Mouse (Mus musculus): ENCODE measurements at regions not wholly inside any gene's neighbourhood (a gene's known extent, or its start where the extent isn't known, plus 50 kb on each side); places are given as distances from the start of the nearest gene placed in this dataset.

DNA sequence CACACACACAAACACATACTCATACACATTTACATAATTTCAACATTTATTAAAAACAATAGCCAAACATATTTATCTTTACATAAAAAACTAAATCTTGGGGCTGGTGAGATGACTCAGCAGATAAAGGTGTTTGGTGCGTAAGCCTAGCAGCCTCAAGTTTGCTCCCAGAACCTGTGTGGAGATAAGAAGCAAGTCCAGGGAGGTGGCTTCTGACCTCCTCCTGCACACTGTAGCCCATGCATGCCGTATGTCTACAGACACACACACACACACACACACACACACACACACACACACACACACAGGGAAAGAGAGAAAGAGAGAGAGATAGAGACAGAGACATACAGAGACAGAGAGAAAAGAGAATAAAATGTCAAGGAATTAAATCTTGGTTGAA is 401.1 kb downstream of the Klf5 start:
- H3K27ac ChIP-seq (replicated peaks in 1 of 2; ENCODE audit: control insufficient read depth in 1 of 2, insufficient read depth in 1 of 2, low read depth in 2 of 2, low read length in 2 of 2) = no peak overlapping the region
- 56% methylated on average over 2 of the region's 2 CpGs for WGBS
- no peak overlapping the region for H3K9ac ChIP-seq (ENCODE audit: low read length)
- no peak overlapping the region for H3K4me2 ChIP-seq (ENCODE audit: low read length)
- H3K27me3 ChIP-seq (ENCODE audit: control insufficient read depth, insufficient read depth, low read length) = no peaks in the 10 kb centered on the region
- H3K4me3 ChIP-seq (ENCODE audit: control insufficient read depth in 1 of 2, insufficient read depth in 1 of 2, low read depth in 1 of 2, low read length in 2 of 2) = no peak overlapping the region
- ATAC-seq (ENCODE audit: insufficient number of reproducible peaks, insufficient read depth, low FRiP score, low read depth) = no peak
- H3K36me3 ChIP-seq (ENCODE audit: control insufficient read depth, insufficient read depth, low read length) = no peaks in the 10 kb centered on the region
- no peaks in the 10 kb centered on the region for H3K4me1 ChIP-seq (ENCODE audit: control insufficient read depth in 2 of 2, insufficient read depth in 2 of 2, low read length in 2 of 2)
- no peaks in the 10 kb centered on the region for H3K9me3 ChIP-seq (ENCODE audit: control insufficient read depth, low read length)

DNA sequence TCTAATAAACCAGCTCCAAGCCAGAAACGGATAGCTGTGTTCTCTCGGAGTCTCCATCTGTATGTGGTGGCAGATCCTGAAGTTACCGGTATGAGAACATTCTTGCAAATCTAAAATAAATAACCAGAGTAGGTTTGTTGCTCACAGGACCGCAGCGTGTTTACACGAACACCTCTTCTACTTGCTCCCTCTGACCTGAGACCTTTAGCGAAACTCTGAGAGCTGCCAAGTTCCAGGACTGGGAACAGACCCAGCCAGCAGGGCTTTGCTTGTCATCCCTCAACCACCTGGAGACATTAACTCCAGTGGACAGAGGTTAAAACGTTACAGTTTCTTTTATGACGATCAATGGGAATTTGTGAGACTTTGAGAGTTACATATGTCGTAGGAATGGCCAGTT is 407.5 kb downstream of the Klf5 start:
- H3K27ac ChIP-seq (replicated peaks in 1 of 2; ENCODE audit: control insufficient read depth in 1 of 2, insufficient read depth in 1 of 2, low read depth in 2 of 2, low read length in 2 of 2) = no peak overlapping the region
- WGBS = 86% methylated on average over 10 of the region's 10 CpGs
- H3K27me3 ChIP-seq (ENCODE audit: control insufficient read depth, insufficient read depth, low read length) = no peaks in the 10 kb centered on the region

DNA sequence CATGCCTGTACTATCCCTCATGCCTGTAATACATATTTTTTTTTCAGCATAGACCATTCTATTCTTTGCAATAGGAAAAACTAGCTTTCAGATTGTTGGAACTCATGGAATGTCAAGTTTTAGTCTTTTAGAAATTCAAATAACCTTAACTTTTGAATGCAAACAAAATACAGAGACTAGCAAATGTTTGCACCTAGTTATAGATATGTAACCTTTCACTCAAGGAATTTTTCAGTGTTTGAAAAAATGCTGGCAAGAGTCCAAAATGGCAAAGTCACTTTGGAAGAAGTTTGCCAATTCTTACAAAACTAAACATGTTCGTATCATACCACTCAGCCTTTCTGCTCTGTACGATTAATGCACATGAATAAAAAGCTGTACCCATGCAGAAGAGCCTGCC is 409.6 kb downstream of the Klf5 start:
- H3K9me3 ChIP-seq (ENCODE audit: control insufficient read depth, low read length) = no peaks in the 10 kb centered on the region
- WGBS = 70% methylated on average over 2 of the region's 2 CpGs
- H3K4me2 ChIP-seq (ENCODE audit: low read length) = no peak overlapping the region
- H3K9ac ChIP-seq (ENCODE audit: low read length) = no peak overlapping the region
- H3K27me3 ChIP-seq (ENCODE audit: control insufficient read depth, insufficient read depth, low read length) = no peaks in the 10 kb centered on the region
- H3K4me1 ChIP-seq (ENCODE audit: control insufficient read depth in 2 of 2, insufficient read depth in 2 of 2, low read length in 2 of 2) = no peaks in the 10 kb centered on the region
- H3K36me3 ChIP-seq (ENCODE audit: control insufficient read depth, insufficient read depth, low read length) = no peaks in the 10 kb centered on the region
- H3K27ac ChIP-seq (replicated peaks in 1 of 2; ENCODE audit: control insufficient read depth in 1 of 2, insufficient read depth in 1 of 2, low read depth in 2 of 2, low read length in 2 of 2) = no peak overlapping the region
- ATAC-seq (ENCODE audit: insufficient number of reproducible peaks, insufficient read depth, low FRiP score, low read depth) = no peak
- no peak overlapping the region for H3K4me3 ChIP-seq (ENCODE audit: control insufficient read depth in 1 of 2, insufficient read depth in 1 of 2, low read depth in 1 of 2, low read length in 2 of 2)

More for the DNA sequence above, 407.5 kb downstream of the Klf5 start:
- Histone ChIP-seq H3K9ac (ENCODE audit: low read length) (no peak overlapping the region), H3K36me3 (ENCODE audit: control insufficient read depth, insufficient read depth, low read length) (no peaks in the 10 kb centered on the region), H3K4me1 (ENCODE audit: control insufficient read depth in 2 of 2, insufficient read depth in 2 of 2, low read length in 2 of 2) (no peaks in the 10 kb centered on the region), H3K9me3 (ENCODE audit: control insufficient read depth, low read length) (no peaks in the 10 kb centered on the region), H3K4me2 (ENCODE audit: low read length) (no peak overlapping the region), H3K4me3 (ENCODE audit: control insufficient read depth in 1 of 2, insufficient read depth in 1 of 2, low read depth in 1 of 2, low read length in 2 of 2) (no peak overlapping the region)
- no peak for ATAC-seq (ENCODE audit: insufficient number of reproducible peaks, insufficient read depth, low FRiP score, low read depth)

DNA sequence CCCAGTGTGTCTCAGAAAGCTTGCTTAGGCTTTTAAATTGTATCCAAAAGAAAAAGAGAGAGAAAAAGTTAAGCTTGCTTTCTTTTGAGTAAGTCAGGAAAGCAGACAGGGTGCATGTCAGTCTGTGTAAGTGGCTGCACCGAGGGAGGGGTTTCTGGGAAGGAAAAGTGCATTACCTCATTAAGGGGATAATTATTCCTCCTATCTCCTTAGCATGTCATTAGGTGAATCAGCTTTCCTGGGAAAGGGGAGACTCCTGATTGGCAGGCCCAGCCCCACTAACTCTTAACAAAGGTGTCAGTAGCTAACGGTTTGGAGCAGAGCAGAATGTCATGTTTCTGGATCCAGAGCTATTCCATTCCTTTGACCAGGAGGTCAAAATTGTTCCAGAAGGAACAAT is 411.3 kb downstream of the Klf5 start:
- 54% methylated on average over 2 of the region's 2 CpGs for WGBS
- Histone ChIP-seq H3K4me3 (ENCODE audit: control insufficient read depth in 1 of 2, insufficient read depth in 1 of 2, low read depth in 1 of 2, low read length in 2 of 2) (no peak overlapping the region), H3K4me2 (ENCODE audit: low read length) (no peak overlapping the region), H3K4me1 (ENCODE audit: control insufficient read depth in 2 of 2, insufficient read depth in 2 of 2, low read length in 2 of 2) (no peaks in the 10 kb centered on the region), H3K27ac (replicated peaks in 1 of 2; ENCODE audit: control insufficient read depth in 1 of 2, insufficient read depth in 1 of 2, low read depth in 2 of 2, low read length in 2 of 2) (no peak overlapping the region), H3K36me3 (ENCODE audit: control insufficient read depth, insufficient read depth, low read length) (no peaks in the 10 kb centered on the region), H3K9ac (ENCODE audit: low read length) (no peak overlapping the region), H3K27me3 (ENCODE audit: control insufficient read depth, insufficient read depth, low read length) (no peaks in the 10 kb centered on the region), H3K9me3 (ENCODE audit: control insufficient read depth, low read length) (no peaks in the 10 kb centered on the region)
- ATAC-seq (ENCODE audit: insufficient number of reproducible peaks, insufficient read depth, low FRiP score, low read depth) = no peak

DNA sequence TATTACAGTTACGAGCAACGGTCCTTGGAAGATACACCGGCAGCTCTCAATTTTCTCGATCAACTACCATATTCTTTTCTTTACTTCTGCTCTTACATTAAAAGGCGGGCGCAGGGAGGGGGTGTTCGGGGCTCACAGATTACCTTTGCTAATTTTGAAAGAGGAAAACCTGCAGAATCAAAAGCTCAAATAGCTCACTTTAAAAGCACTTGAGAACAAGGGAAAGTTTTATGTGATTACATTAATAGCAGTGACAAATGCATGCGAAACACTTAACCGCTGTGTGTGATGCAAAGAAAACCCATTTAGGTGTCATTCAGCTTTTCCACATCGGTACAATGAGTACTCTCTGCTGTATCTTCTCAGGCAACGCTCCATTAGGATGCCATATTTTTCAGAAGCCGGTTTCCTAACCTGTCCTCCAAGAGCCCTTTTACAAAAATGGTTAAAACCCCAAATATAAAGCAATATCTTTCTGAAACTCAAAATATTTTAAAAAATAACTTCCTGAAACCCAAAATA is 412.2 kb downstream of the Klf5 start:
- Histone ChIP-seq H3K4me2 (ENCODE audit: low read length) (no peak overlapping the region), H3K9me3 (ENCODE audit: control insufficient read depth, low read length) (no peaks in the 10 kb centered on the region), H3K27me3 (ENCODE audit: control insufficient read depth, insufficient read depth, low read length) (no peaks in the 10 kb centered on the region), H3K4me3 (ENCODE audit: control insufficient read depth in 1 of 2, insufficient read depth in 1 of 2, low read depth in 1 of 2, low read length in 2 of 2) (no peak overlapping the region), H3K4me1 (ENCODE audit: control insufficient read depth in 2 of 2, insufficient read depth in 2 of 2, low read length in 2 of 2) (no peaks in the 10 kb centered on the region), H3K9ac (ENCODE audit: low read length) (no peak overlapping the region), H3K36me3 (ENCODE audit: control insufficient read depth, insufficient read depth, low read length) (no peaks in the 10 kb centered on the region), H3K27ac (replicated peaks in 1 of 2; ENCODE audit: control insufficient read depth in 1 of 2, insufficient read depth in 1 of 2, low read depth in 2 of 2, low read length in 2 of 2) (no peak overlapping the region)
- 84% methylated on average over 12 of the region's 12 CpGs for WGBS
- ATAC-seq (ENCODE audit: insufficient number of reproducible peaks, insufficient read depth, low FRiP score, low read depth) = no peak

DNA sequence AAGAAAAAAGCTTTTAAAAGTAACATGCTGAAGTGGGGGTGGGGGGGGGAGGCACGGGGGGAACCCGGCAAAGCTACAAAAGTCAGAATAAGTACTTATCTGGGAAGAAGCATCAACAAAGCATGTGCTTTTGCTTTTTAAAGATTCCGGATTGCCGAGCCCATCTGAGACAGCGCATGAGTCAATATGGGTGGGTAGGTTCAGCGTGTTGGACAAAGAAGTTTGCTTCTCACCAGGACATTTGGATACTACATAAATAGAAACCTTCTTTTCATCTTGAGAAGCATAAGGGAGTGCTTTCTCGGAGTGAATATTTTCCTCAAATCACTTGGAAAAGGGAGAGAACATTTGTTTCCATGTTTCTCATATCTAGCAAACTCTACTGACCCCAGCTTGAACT is 414.1 kb downstream of the Klf5 start:
- Histone ChIP-seq H3K9ac (ENCODE audit: low read length) (no peak overlapping the region), H3K36me3 (ENCODE audit: control insufficient read depth, insufficient read depth, low read length) (no peaks in the 10 kb centered on the region), H3K27me3 (ENCODE audit: control insufficient read depth, insufficient read depth, low read length) (no peaks in the 10 kb centered on the region), H3K4me2 (ENCODE audit: low read length) (no peak overlapping the region), H3K9me3 (ENCODE audit: control insufficient read depth, low read length) (no peaks in the 10 kb centered on the region), H3K27ac (replicated peaks in 1 of 2; ENCODE audit: control insufficient read depth in 1 of 2, insufficient read depth in 1 of 2, low read depth in 2 of 2, low read length in 2 of 2) (no peak overlapping the region), H3K4me1 (ENCODE audit: control insufficient read depth in 2 of 2, insufficient read depth in 2 of 2, low read length in 2 of 2) (no peaks in the 10 kb centered on the region), H3K4me3 (ENCODE audit: control insufficient read depth in 1 of 2, insufficient read depth in 1 of 2, low read depth in 1 of 2, low read length in 2 of 2) (no peak overlapping the region)
- no peak for ATAC-seq (ENCODE audit: insufficient number of reproducible peaks, insufficient read depth, low FRiP score, low read depth)
- 78% methylated on average over 7 of the region's 7 CpGs for WGBS

DNA sequence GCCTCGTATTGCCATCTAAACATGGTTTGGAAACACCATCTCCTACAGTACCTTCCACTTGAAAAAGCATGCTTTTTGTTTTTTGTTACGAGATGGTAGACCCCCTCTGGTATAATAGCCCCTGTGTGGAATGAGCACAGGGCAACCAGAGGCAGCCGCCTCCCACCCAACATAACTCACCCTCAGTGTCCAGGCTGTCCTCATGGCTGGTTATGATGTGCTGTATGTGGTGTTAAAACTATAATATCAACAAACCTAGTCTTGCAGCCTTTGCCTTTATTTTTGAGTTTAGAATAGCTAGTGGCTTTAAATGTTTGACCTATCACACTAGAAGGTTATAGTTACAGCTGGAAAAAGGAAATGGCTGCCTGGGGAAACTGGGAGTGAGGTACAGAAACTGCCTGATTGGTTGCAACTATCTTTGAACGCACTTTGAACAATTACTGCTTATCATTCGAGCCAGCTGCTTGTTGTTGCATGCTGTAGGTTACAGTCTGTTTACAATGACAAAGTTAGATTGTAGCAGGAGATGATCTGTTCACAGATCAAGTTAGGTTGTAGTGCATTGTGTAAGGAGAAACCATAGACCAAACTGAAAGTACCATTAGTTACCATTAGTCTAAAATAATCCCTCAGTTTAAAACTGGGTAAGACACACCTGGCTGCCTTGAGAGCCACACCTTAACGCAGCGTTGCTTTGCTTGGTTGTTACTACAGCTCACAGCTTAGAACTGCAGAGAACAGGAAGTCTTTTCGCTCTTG is 414.8 kb downstream of the Klf5 start:
- H3K9me3 ChIP-seq (ENCODE audit: control insufficient read depth, low read length) = no peaks in the 10 kb centered on the region
- H3K9ac ChIP-seq (ENCODE audit: low read length) = no peak overlapping the region
- H3K4me3 ChIP-seq (ENCODE audit: control insufficient read depth in 1 of 2, insufficient read depth in 1 of 2, low read depth in 1 of 2, low read length in 2 of 2) = no peak overlapping the region
- no peak overlapping the region for H3K4me2 ChIP-seq (ENCODE audit: low read length)
- no peak for ATAC-seq (ENCODE audit: insufficient number of reproducible peaks, insufficient read depth, low FRiP score, low read depth)
- no peaks in the 10 kb centered on the region for H3K27me3 ChIP-seq (ENCODE audit: control insufficient read depth, insufficient read depth, low read length)
- H3K4me1 ChIP-seq (ENCODE audit: control insufficient read depth in 2 of 2, insufficient read depth in 2 of 2, low read length in 2 of 2) = no peaks in the 10 kb centered on the region
- H3K27ac ChIP-seq (replicated peaks in 1 of 2; ENCODE audit: control insufficient read depth in 1 of 2, insufficient read depth in 1 of 2, low read depth in 2 of 2, low read length in 2 of 2) = no peak overlapping the region
- WGBS = 79% methylated on average over 8 of the region's 8 CpGs
- no peaks in the 10 kb centered on the region for H3K36me3 ChIP-seq (ENCODE audit: control insufficient read depth, insufficient read depth, low read length)
